Mouse (Mus musculus) c-Kit-negative CD71-positive TER-119-positive erythroid progenitor cells, embryonic 14.5 days (primary cell): ENCODE measurements at regions not wholly inside any gene's neighbourhood (a gene's known extent, or its start where the extent isn't known, plus 50 kb on each side); places are given as distances from the start of the nearest gene placed in this dataset.

Experiments used
- DNase-seq: peaks from one replicate; pipeline ENCODE4 v3.0.0-alpha.2; 2013; ENCODE audit warnings: low read depth, low spot score

DNA sequence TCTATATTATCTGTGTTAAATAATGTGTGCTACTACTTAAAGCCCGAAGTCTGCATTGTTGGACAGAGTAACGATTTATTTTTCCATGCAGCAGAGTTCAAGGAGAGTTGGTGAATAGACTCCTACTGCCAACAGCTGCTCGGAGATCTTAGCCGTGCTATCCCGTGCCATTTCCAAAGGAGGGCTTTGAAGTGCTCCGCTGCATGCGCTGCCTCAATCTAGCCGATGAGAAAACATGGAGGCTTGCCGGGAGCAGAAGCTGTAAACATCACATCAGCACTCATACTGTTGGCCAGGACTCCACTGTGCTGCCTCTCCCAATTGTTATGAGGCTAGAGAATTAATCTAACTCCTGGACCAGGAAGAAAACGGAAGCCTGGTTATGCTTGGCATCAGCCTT is 174.1 kb upstream of the Hnrnpa3 start:
- DNase-seq = no peak

DNA sequence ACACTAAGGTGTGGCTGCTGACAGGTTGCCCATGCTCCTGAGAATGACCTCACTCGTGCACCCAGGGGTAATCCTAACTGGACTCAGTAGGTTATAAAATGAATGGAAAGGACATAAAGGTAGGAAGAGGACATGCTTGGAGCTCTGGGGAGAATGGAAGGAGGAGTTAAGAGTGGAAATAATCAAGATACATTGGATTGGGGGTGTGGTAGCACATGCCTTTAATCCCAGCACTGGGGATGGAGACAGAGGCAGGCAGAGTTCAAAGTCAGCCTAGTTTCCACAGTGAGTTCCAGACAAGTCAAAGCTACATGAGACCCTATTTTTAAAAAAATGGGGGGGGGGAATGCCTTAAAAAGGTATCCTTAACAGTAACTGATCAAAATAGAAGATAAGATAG is 167.9 kb upstream of the Hnrnpa3 start:
- DNase-seq = no peak

DNA sequence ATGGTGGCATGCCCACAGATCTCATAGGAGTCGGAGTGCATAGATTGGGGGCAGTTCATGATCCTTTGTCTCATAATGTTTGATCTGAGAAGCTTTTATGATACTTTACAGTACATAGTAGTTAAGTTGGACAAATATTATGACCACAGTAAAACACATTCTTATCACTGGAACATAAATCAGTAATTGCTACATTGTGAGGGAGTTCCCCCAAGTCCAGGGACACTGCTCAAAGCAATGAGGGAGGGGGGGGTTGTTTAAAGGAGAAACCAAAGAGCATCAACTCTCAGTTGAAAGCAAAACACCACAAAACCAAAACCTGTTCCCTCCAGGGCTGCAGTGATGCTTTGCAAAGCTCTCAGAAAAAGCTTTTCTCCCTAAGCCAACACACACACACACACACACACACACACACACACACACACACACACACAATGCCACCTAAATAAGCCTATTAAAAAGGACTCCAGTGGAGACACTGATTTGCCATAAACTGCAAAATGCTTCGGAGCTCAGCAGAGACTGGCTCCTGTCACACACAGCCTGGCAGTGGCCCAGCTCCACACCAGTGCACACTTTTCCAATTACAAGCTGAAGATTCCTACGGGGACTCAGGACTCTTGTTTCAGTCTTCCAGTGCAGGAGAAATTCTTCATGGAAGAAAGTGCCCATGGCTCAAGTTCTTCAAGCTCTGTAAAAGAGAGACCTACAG is 167.1 kb upstream of the Hnrnpa3 start:
- no peak for DNase-seq

DNA sequence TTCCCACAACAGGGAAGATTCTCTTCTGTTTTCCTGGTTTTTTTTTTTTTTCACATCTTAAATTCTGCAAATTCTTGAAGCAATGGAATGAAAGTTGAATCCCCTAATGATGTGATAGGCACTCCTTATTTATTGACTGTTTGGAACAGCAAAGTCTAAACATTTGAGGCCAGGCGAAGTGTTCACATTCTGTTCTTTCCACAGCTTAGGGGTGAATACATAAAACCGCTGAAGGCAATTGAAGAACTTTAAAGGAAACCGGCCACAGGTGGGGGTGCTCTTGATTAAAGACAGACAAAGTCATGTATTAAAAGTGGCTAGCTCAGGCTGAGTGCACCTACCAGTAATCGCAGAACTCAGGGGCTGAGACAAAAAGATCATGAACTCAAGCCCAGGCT is 166.6 kb upstream of the Hnrnpa3 start:
- no peak for DNase-seq

DNA sequence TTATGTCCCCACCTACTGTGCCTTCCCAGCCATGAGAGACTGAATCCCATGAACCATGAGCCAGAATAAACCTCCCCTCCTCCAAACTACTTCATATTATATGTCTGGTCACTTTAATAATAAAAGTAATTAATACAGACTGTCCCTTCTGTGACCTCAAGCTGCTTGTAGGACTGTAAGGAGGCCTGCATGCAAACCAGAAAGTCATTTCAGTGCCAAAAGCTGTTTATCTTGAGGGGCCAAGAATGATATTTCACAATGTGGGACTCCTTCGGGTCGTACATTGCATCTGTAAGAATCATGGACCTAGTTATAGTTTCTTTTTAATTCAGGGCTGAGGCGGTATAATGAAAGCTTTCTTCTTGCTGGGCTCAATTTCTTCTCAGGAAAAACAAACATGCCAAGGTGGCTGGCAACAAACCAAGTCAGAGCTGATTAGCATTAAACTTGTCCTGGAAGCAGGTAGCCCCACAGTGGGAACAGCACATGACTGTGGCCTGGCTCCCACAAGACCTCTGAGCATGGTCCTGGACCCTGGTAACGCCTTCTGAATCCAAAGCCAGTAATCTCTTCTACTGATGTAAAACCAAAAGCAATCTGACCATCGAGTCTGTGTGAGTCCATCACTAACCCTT is 162.3 kb upstream of the Hnrnpa3 start:
- DNase-seq = no peak

DNA sequence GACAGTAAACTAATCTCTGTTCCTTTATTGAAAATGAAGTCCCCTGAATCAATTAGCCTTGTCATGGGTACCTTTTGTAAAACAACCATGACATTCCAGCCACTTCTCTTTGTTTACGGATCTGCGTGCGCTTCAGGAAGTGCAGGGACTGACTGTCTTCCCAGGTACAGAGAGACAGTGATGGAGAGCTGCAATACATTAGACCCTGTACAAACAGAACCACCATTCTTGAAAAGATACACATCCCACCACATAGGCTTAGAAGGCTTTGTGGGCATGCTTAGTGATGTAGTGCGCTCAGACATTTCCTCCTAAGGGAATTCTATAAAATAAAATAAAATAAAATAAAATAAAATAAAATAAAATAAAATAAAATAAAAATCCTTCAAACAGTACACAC is 148.8 kb upstream of the Hnrnpa3 start:
- no peak for DNase-seq

DNA sequence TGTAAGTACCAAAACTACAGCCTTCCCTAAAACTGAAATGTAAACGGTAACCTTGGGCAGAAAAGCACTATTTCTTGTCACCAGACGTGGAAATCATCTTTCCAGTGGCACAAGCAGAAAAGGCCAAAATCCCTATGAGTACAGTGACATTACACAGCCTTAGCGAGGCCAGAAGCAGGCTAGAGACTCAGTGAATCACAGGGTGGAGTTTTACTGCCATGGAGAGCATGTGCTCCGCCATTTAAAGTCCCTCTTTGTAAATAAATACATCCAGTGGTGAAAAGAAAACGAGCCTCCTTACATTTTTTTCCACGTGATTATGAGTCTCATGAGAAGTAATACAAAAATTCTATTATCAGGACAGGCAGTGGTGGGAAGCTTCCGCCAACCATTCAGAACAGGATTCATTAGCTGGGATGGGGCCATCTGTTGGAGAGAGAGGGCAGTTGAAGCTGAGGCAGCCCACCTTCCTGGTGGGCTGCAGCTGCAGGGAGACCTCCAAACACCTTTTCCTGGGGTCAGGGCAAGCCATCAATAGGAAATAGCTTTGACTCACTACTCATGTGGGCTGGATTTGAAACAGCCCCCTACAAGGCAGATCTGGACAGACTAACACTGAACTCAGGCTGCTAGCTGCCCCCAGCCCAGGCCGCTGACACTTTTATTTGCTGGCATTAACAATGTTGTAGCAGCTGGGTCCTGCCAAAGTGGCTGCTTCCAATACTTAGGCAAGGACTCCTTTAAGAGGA is 146.5 kb upstream of the Hnrnpa3 start:
- no peak for DNase-seq

DNA sequence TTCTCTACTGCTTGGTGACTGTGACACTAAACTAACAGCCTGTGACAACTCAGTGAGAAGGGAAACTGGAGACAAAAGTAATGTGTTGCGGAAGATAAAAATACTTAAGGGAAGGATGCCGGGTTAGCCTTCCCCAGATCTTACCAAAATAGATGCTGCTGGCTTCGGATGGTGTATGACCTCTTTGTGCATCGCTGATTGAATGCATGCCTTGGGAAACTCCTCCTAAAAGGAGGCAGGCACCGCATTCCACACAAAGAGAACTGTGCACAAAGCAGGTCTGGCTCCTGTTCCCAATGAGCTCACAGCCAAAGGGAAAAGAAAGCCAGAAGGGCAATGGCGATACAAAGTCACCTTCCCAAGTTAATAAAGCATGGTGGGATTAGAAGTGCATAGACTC is 144.9 kb upstream of the Hnrnpa3 start:
- no peak for DNase-seq

DNA sequence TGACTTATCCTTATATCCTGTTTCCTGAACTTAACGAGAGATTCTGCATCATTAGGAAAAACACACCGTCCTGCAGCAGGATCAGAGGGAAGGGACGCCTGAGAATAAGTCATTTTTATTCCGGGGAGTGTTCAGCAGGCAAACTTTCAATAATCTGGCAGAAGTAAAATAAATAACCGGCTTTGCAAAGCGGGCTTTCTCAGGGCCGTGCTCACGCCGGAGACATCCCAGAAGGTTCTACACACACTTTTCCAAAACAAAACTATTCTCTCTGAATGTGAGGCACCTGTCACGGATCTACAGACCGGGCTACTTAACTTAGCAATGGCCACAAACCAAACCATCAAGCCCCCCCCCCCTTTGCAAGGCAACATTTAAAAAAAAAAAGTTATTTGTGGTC is 142.8 kb upstream of the Hnrnpa3 start:
- no peak for DNase-seq

DNA sequence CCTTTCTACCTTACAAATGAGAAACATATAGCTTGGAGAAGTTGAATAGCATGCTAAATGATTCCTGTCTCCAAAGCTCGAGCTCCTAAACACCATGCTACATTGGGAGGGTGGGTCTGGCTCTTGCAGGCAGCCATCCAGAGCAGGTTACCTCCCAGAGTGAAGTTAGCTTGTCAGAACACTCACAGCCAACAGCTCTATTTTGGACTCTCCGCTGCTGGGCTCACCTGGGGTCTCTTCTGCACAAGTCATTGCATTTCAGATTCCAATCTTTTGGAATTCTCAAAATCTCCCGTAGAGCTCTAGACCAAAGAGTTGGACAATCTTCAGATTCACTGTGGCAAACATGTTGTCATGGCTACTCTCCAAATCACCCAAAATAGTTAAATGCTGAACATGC is 142.0 kb upstream of the Hnrnpa3 start:
- DNase-seq = no peak

DNA sequence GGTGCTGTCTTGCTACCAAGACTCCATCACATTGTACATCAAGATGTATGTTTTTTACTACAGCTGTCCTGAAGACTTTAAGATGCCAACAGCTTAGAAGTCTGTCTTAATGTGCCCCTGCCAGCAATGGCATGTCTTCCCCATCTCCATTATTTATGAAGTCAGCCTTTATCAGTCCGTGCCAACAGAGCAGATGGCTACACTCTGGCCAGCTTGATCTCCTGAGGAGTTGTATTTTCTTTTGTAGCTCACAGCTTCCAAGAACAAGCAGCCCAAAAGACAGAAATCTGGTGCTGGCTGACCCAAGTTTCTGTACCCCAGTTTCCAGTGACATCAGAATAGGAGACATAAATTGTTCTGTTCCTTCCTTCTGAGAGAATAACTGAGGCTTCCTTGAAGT is 140.5 kb upstream of the Hnrnpa3 start:
- DNase-seq = no peak

DNA sequence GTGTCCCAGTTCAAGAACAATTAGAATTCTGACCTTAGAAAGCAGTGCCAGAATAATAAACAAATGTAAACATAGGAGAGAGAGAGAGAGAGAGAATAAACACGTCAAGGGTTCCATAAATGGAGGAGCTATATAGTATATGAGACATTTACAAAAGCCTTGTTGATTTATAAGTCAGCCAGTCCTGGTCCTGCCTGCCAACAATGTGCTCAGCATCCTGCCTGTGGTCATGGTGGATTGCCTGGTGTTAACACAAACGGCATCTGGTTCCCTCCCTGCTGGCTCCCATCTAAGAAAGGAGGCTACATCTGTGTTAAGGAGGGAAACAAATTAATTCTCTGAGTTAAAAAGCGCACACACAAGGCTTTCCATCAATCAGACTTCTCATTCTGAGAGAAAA is 133.5 kb upstream of the Hnrnpa3 start:
- no peak for DNase-seq

DNA sequence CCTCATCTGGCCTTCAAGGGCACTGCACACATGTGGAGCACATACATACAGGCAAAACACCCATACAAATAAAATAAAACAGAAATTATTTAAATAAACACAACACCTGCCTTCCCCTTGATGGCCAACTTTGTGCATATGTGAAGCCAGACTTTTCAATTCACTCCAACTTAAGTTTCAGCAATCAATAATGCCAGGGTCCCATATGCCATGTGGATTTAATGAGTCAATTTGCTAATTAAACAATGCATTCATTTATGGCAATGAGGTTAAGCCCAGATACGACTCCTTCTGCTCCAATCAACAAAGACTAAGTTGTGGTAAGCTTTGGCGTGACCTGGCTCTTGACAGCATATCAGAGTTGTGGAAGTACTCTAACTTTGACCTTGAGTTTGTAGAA is 130.4 kb upstream of the Hnrnpa3 start:
- DNase-seq = no peak

DNA sequence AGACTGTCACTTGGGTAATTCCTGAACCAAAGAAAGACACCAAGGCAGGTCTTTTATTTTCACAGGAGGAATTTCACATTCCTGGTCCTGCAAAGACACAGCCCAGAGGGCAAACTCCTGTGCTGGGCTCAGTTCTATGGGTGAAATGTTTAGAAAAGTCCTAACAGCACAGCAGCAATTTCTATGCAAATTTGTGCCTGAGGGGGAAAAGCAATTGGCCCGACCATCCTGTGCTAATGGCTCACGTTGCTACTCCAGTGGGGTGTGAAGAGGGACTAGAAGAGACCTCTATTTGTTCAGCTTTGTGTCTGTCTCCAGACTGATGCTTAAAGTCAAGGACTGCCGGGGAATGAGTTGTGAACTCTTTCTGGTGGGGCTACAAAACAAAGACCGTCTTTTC is 120.9 kb upstream of the Hnrnpa3 start:
- no peak for DNase-seq

DNA sequence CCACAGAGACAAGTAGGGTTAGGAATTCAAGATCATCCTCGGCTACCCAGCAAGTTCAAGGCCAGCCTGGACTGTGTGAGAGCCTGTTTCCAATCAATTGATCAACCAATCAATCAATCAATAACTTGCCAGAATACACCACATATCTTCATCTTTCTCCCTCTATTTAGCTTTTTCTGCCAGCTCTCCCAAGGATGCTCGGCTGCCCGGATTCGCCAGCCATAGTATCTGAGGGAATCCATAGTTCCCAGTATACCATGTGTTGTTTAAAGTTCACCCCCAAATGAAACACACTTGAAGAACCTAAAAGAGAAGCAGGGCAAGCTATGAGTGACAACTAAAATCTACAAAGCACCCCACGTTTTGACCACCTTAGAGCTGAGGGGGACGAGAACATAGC is 119.3 kb upstream of the Hnrnpa3 start:
- DNase-seq = no peak

DNA sequence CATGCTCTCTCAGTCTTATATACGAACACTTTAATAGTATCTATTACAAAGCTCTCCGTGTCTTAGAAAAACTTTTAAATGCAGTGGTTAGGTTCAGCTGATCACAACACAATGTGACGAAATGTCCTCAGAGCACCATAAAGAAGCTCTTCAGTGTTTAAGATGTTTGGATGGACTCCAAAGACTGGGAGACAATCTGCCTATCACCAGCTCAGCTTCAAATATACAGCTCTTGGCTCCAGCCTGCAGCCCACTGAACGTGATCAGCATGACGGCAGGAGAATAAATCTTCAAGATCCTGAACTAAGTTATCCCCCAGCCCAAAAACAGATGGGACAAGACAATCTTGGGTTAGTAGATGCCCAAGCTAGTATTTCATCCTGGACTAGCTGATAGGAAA is 116.7 kb upstream of the Hnrnpa3 start:
- DNase-seq = no peak

DNA sequence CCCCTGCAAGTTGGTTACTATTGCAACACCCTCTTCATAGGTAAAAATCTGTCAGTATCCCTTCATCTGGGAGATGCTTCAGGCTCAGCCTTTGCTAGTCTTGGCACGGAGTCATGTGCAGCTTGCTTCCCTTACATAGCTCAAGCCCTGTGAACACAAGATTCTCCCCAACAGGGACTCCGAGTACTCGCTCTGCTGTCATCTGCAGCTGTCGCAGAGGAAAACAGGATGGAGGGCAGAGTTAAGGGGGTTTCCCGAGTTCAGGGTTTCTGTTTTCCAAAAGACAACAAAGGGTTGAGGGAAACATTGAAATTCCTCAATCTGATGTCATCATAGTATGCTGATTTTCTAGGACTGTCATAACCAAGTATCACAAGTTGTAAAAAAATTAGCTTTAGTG is 116.3 kb upstream of the Hnrnpa3 start:
- DNase-seq = no peak

DNA sequence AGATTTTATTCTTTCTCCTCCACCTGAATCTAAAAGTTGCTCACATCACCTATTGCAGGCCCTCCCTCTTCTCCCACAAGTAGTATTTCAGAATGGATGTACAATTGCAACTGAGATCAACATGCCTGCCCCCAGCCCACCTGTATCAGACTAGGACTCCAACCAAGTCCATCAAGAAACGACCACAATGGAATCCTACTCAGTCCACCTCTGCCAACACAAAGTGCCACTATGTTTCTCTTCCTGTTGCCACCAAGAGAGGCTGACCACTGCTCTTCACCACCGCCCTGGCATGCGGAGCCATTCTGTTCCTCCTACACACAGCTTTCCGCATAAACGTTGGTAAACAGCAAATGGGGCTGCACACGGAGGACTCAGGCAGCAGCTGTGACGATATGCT is 113.1 kb upstream of the Hnrnpa3 start:
- no peak for DNase-seq

DNA sequence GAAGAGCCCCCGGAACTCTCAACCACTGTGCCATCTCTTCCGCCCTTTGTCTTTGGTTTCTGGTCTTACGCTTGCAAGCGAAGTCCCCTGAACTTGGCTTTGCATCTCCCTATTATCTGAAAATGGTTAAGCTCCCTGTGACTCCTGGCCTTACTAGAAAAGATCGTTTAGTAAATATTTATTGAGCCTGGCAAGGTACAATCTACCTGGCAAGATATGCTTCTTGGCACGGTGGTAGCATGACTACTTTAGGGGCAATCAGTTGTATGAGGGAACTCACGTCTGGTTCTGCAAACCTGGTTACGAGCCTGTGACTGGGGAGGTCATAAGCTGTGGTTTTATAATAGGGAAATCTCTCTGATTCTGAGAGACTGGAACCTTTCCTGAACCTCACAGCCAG is 103.4 kb upstream of the Hnrnpa3 start:
- DNase-seq = no peak

DNA sequence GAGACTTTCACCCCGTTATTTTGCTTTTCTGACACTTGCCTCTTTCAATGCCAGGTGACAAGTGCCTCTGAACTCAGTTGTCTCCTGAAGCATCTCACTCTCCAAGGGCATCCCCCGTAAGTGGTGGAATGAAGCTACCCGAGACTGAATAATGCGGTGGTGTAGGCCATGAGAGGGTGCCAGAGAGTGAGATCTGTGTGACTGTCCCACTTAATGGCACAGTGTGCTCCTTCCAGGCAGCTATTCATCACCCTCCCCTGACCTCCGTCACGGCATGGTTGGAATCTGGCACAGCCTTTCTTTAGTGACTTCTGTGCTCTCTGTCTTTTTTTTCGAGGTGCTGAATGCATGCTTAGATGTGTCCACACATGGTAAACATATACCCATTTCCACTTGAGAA is 102.3 kb upstream of the Hnrnpa3 start:
- DNase-seq = no peak

DNA sequence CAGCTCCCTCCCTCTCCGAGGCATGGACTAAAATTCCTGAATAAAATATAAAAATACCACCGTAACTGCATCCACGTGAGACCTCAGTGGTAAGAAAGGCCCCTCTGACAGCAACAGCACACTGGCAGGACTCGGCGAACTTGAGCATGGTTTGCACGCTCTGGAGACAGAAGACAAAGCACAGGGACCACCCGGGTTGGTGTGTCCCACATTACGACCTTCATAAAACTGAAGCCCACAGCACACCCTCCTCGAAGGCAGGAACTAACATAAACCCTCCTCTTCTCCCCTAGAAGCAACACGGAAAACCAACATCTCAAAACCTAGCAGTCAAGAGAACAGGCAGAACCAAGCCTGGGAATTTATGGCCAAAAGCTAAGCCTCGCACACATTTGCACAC is 101.7 kb upstream of the Hnrnpa3 start:
- DNase-seq = no peak

DNA sequence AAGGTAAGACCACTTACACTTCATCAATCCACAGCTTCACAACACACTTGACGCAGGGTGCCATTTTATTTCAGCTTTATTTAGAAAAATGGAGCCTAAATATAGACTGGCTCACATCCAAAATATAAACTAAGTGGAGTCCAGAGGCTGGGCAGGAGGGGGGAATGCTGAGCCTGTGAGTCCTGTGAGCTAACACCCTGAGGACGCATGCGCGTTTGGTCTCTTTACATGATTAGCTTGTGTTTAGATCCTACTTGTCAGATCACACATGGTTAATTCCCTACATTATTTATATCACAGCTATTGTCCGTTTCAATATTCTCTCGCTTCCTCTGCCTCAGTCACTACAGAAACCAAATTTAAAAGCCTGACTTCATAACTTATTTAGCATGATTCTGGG is 99.1 kb upstream of the Hnrnpa3 start:
- no peak for DNase-seq

DNA sequence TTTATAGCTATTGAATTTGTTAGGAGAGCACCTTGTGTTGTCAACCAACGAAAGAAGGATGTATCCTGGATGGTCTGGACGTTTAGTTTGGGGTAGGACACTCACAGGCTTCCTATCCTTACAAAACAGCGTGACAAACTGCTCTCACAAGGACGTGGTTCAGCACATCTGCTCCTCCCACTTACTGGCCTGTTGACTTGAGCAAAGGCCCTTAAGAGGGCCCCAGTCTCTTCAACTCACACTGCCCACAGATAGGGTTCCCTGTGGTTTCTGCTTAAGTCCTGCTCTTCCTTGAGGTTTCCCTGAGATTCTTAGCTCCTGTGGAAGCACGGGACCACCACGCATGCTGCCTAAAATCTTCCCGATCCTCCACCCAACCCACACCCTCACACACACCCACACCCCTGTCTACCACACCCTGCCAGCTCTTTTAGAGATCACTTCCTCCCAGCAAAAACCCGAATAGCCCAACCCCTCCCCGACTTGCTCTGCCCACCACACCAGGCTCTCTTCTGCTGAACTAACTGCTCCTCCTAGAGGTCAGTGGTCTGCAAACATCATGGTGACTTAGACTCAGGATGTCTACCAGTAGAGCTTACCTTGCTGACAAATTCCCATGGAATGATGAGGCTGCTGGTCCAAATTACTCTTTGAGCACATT is 95.7 kb upstream of the Hnrnpa3 start:
- no peak for DNase-seq
